Mouse (Mus musculus) urinary bladder, postnatal 14 days (tissue): ENCODE data around the gene Slc17a1.

Experiments
- DNase-seq: peaks from one replicate; pipeline ENCODE4 v3.0.0; 2021; ENCODE audit warnings: low spot score

Slc17a1 gene

DNA sequence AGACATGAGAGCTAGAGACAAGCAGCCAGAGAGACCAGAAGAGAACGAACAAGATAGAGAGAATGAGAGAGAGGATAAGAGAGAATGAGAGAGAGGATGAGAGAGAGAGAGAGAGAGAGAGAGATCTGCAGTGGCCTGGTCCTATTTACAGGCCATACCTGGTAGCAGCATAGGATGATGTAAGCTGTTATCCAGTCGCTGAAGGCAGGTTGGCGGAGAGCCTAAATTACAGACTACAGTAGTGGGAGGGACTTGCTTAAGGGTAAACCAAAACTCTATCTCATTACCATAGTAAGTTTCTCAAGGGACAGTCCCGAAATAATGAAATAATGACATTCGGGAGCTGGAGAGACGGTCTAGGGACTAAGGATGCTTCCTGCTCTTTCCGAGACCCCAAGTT, at the start of gene Slc17a1:
TSS of gene Slc17a1 (plus strand) at position 346 of the 400 bp plus-strand sequence.
- no peak for DNase-seq

DNA sequence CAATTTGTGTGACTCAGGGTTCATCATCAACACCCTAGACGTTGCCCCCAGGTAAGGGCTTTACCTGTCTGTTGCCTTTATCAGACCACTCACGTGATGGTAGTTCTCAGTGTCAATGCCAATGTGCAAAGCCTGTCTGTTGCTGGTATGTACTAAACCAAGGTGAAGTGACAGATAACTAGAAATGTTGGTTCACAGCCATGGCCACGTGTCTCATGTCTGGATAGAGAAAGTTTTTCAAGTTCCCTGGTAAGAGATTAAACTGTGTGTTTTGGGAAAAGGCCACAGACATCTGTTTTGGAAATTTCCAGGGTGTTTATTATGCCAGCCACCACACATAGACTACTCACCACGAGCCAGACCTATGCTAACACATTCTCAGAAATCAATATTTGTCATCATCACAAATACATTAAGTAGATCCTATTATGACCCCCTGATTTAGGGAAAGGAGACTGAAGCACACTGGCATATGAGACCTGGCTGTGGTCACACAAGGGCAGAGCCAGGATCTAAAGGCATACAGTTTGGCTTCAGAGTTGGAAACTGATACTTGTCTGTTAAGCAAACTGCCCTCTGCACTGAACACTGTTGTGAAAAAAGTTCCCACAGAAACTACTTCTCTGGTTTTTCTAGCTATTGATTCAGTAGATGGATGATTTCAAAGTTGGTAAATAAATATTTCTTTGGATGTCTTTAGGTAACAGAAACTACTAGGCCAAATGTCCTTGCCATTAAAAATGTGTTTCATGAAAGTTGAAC, 47.2 kb upstream of the Slc17a1 start:
- no peak for DNase-seq

DNA sequence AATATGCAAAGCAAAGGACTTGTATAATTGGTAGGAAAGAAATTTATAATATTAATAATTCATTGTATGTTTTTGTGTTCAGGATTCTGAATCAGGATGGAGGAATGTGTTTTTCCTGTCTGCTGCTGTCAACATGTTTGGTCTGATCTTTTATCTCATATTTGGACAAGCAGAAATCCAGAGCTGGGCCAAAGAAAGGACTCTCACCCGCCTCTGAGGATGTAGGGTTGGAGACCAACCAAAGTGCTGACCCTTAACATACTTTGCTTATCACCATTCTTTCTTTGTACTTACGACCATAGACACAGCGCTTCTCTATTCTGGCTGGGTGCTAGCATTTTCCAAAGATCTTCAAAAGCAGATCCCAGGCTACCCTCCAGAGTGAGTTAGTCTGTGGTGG, 45.3 kb upstream of the Slc17a1 start:
- no peak for DNase-seq

DNA sequence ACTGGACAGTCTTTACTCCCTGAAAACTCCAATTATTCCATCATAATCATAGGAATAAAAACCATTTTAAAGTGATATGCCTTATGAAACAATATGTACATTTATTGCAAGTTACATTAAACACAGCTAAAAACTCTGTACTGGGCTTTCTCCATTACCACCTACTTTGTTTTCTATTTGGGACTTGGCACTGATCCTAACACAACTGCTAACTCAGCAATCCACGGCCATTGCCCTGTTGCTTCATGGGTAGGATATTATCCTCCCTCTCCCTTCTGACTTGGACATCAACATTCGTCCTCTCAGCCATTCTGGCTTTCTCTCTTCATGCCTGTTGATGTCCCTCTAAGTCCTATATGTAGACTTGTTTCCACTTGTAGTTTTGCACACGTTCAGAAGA, 40.9 kb upstream of the Slc17a1 start:
- DNase-seq = no peak

DNA sequence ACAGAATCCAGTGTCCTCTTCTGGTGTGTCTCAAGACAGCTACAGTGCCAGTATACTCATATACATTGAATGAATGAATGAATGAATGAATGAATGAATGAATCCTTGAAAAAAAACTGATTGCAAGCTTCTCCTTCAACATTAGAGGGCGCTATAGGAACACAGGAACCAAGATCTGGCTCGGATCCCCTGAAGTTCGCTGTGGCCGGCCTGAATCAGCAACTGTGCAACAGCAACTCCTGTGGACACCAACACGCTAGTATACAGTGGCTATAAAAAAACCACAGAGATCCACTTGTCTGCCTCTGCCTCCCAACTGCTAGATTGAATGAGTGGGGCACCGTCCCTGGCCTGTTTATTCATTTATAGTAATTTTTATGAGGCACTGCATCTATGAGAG, 34.5 kb upstream of the Slc17a1 start:
- peak; percentile 23 for DNase-seq

DNA sequence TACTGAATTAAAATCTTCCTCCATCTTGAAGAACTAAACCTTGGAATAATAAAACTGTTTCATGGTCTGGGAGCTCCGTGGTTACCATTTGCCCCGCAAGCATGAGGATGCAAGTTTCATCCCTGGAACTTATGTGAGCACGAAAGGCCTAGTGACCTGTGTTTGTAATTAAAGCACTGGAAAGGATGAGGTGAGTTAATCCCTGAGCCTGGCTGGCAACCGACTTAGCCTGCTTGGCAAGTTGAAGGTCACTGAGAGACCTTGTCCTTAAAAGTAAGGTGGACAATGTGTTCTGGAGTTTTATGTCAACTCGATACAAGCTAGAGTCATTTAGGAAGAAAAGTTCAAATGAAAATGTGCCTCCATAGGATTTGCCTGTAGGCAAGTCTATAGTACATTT, 32.7 kb upstream of the Slc17a1 start:
- no peak for DNase-seq

DNA sequence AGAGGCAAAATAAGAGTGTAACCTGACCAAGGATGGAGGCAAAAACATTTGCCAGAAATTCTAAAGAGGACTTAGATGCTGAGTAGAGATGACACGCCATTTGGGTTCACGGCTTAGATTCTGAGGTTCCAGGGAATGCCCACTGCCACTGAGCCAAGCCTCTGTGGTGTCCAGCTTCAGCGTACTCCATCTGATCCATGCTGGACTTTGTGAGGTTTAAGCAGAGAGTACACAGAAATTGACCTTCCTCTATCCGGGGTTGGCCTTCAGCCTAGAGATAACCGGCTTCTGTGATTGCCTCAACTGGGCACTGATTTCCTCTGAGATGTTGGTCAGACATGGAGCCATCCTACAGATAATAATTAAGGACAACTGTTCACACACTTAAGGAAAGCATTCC, 30.9 kb upstream of the Slc17a1 start:
- DNase-seq = no peak

DNA sequence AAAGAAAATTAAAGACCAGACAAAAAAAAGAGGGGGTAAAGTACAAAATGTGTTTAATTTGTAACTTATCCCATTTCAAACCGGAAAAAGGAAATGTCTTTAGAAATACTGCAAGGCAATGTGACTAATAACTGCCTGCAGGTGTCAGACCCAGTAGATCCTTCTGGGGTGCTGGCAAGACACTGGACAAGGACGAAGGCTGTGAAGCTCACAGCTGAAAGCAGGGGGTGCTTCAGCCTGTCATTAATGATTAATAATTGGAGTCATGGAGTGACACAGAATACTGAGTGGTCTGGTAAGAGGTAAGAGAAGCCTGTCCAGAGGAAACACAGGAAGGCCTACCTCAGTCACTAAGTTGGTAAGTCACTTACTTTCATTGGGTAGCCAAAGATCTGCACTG, 28.2 kb upstream of the Slc17a1 start, which contains the start of gene Slc17a3:
TSS of gene Slc17a3 (plus strand) at position 127 of the 400 bp plus-strand sequence.
- no peak for DNase-seq

DNA sequence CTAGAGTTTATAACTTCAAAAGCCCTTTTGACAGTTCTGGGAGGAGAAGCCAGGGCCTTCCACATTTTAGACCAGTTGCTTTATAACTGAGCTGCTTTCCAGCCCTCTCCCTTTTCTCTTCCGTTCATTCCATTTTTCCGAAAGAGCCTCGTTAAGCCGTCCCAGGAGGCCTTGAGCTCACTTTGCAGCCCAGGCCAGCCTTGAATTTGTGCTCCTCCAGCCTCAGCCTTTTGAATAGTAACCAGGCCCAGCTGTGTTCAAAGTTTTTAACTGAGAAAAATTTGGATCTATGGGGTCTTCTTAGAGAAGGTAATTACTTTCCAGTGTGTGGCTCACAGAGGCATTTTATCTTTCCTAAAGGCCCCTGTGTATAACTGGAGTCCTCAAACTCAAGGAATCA, 21.7 kb upstream of the Slc17a1 start:
- DNase-seq = no peak

DNA sequence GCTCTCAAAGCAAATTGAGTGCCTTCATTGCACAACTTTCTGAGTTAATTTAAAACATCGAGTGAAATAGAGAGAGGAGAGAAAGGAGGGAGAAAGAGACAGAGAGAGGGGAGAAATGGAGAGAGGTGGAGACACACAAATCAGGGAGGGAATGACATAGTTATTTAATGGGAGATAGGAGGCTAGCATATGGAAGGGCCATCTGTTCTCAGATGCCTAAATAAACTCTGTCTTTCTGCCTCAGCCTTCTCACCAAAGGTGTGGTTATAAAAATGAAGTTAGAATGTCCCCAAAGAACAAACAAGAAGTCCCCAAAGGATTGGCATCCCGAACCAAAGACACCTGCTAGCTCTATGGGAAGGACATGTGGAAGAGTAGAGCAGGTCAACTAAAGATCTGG, 18.3 kb upstream of the Slc17a1 start:
- no peak for DNase-seq

DNA sequence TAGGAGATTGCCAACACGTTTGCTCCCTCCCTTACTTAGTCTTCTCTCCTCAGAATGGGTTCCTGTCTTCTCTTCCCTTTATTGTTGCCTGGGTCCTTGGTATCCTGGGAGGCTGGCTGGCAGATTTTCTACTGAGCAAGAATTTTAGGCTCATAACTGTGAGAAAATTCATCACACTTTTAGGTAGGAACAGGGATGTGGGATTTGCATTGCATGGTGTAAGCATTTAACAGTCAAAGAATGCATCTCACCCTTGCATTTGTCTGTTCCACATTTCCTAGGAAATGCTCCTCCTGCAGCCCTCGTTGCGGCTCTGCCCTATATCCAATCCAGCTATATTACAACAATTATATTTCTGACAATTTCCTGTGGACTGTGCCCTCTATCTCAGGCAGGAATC, 11.1 kb upstream of the Slc17a1 start:
- DNase-seq = no peak

DNA sequence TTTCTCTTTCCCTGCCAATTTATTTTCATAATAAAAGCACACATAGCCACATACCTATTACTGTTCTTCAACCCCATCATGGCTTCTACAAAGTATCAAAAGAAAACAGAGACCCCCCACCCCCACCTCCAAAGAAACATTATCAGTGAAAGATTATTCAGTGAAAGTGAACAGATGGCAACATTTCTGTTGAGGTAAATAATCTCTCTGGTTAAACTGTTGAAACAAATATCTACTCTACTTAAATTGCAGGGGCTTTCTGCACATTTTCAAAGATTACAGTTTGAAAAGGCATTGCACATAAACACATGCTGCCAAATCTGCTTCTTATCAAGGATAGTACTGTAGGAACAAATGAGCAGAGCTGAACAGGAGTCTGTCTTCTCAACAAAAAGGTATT, 5.7 kb upstream of the Slc17a1 start:
- DNase-seq = no peak

DNA sequence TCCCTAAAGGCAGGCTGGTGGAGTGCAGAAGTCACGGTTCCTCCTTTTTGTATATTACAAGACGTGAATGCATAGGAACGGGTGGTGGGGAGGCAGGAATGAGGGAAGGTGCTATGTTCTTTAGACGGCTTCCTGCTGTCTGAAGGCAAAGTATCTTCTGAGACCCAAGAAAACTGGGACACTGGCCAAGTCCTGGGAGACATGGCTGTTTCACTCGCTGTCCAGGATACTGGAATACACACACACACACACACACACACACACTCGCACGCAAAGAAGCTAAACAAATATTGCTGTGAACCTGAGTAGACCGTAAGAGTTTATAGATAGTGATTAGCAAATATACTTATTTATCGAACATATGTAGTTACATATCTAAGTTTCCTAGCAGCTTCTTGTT, 2.8 kb upstream of the Slc17a1 start:
- DNase-seq = no peak

DNA sequence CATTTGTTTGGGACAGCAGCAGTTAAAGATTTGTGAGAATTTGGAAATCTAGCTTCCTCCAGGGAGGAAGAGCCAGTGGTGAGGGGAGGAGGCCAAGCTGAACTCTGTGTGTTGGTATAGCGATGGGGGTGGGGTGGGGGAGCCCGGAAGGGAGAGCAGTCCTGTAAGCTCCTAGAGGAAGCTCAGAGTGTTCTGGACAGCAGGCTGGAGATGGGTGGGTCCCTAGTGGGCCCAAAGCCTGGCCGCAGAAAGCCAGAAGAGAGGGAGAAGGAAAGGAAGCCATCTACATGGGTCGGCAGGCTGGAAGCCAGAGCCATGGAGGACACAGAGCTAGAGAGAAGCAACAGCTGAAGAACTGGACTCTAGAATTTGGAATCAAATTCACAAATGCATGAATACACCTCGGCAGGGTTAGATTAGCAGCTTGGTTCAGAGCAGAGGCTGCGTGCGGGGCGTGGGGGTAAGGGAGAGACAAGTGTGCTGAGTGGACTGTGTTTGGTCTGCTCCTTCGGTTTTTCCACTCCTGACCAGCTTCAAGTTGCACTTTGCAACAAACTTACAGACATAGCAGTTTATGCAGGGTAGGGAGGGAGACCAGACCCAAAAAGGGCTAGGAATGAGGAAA, 1.4 kb upstream of the Slc17a1 start:
- DNase-seq = no peak

DNA sequence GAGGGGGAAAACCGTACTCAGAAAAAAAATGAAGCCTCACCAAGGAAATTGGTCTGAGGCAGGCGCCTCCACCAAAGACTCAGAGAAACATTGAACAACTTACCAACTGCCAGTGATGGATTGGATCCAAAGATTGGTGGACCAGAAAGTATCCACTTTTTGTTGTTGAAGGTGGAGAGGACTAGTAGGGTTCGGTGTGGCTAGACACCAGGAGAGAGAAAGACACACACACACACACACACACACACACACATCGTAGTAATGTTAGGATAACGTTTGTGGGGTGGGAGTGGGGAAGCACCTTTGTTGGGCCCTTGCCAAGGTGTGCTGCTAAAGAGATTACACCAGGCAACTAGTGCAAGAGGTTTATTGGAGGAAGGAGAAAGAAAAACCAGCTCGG, 550 bp upstream of the Slc17a1 start:
- no peak for DNase-seq

DNA sequence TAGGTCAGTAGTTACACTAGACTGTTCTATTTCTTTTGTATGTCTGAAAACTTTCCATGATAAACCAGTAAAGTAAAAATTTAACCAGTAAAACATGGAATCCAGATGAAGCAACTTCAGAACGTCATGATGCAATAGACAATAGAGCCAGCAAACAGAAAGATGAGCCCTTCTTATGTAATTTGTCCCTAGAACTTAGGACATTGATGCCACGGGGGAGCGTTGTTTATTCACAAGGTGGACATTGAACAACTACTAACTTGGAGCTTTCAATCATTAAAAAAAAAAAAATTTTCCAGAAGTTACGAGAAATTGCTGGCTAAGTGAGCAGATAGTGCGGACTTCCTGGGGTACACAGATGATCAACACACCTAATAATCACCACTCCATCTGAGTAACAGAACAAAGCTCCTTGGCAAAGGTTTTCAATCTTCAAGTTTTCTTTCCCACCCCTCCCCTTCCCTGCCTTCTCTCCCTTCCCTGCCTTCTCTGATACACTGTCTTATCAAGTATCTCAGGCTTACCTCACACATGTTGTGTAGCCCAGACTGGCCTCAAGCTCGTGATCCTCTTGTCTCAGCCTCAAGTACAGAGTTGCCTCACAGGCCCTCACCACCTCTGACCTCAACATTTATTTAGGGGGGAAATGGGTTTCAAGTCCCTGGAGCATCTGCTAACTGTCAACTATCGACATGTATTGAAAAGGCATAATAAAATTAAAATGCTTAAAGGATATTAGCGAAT, 1.4 kb downstream of the Slc17a1 start:
- DNase-seq = no peak

DNA sequence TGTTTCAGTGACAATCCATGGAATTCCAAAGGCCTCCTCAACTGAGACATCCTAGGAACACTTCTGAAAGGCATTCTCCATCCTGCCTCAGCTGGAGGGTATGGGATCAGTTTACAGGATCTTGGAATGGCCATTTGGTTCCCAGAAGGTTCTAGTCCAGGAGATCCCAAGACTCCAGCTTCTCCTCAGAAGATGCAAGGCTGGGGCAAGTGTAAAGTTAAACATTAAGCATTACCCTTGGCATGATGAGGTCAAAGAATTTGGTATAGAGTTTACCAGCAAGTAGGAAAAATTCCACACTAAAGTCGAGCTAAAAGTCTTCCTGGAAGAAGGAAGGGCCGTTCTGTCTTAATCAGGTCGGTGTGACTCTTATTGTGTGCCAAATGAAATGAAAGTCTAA, 2.4 kb downstream of the Slc17a1 start:
- no peak for DNase-seq

DNA sequence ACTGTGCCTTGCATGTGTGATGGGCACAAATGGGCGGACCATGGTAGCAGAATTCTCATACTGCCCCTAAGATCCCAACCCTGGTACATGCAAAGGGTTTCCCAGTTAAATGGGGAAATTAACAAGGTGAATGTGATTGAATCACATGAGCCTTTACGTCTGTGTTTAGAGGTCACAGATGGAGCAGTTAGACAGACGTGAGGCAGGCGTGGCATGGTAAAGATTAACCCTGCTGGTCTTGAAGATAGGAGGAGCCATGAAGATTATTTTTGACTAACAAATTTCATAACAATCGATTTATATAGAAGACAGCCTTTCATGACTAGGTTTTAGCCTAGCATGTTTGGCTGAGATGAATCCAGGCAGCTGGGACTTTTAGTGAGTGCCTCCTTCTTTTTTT, 5.6 kb downstream of the Slc17a1 start:
- no peak for DNase-seq

DNA sequence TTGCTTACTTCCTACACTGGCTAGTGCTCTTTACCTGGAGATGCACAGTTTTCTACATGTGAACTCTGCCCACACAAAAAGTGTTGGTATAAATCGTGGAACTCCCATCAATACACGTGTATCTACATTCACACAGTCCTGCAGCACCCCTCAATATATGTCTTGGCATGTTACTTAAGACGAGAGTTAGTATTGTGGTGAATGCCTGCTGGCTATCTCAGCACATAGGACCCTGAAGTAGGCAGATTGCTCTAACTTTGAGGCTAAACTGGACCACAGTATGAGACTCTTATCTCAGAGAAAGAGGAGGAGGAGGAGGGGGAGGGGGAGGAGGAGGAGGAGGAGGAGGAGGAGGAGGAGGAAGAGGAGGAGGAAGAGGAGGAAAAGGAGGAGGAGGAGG, 11.6 kb downstream of the Slc17a1 start:
- DNase-seq = no peak

DNA sequence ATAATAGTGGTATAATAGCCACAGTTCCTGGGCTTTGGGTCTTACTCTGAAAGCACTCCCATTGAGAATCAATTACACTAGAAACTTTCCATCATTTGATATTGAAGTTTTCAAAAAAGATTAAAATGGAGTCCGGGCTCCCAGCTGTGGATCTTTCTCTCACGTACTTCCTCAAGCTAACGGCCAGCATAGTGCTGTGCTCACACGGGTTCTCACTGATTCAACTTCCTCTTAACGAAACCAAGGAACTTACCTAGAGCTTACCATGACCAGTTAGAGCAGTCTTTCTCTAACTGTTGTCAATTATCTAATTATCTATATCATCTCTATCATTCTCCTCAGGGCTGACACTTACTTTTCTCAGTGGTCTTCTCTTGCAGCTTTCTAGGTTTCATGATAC, 12.1 kb downstream of the Slc17a1 start:
- DNase-seq = no peak

DNA sequence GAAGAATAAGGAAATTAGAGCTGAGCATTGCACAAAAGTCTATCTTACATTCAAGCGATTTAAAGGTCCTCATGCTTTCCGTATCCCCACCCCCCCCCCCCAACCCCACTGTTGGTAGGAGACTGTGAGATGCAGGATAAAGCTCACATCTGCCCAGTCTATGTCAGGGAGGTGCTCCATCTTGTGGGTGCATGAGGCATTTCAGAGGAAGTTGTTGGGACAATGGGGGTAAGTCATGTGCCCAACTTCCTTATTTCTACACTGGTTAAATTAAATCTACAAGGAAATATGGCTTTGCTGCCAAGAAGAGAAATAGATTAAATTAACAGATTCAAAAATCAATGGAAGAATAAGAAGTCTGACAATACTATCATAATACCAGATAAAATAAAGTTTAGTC, 18.0 kb downstream of the Slc17a1 start:
- DNase-seq = no peak

DNA sequence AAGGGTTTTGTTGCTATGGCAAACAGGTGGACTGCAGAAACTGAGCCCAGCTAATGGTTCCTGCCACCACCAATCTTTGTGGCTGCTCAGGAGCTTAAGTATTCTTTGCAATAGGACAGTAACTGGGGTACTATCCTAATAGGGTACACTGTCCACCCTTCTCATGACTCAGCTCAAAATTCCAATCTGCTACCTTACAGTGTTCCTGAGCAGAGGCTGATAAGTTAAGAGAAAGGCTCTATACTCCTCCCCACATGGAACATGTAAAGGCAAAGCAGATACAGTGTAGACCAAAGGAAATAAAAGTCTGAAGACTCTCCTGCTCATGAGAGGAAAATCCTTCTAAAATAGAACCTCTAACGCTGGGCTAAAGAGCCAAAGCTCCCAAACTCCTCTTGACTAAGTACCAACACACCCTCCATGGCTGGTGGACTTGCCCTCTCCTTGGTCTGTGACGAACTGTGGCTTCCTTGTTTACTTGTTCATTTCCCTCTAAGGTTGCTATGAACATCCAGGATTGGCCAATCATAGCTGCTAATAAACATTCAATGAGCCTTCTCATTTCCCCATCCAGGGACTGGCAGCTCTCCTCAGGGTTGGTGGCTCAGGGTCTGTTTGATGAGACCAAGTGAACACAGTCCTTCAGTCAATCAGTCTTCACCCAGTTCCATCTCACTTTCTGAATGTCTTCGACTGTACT, 19.6 kb downstream of the Slc17a1 start:
- no peak for DNase-seq
